Mouse (Mus musculus) lung, embryonic 15.5 days (tissue): ENCODE measurements around the gene Pam. TPM values are rescaled to one million over a fixed set of nuclear protein-coding genes. Genes with fewer than 3 reads are reported as not detected.
"Not testable (repeated sequence)": the region's sequence is repeated elsewhere in the genome, so short reads cannot be mapped to it uniquely, and the experiment has no call there.

ENCODE experiments used
- ATAC-seq: fragments of 200-750 bp; cut with Nextera tagmentation; 2 replicates; pipeline ENCODE4 v1.8.0; 2017; ENCODE audit warnings: moderate number of reproducible peaks, borderline replicate concordance; ENCODE audit not compliant: low FRiP score, low TSS enrichment; ENCODE audit errors: extremely low read depth
- H3K27ac ChIP-seq: fragments of 300-500 bp; sonication (generic); 2 replicates; pipeline ENCODE4 v1.5.1; 2015; ENCODE audit warnings: moderate library complexity, mild to moderate bottlenecking, inconsistent platforms
- H3K27me3 ChIP-seq: fragments of 300-500 bp; sonication (generic); 2 replicates; pipeline ENCODE4 v1.6.1; 2015; ENCODE audit warnings: inconsistent platforms
- H3K36me3 ChIP-seq: fragments of 300-500 bp; sonication (generic); 2 replicates; pipeline ENCODE4 v1.6.1; 2015; ENCODE audit warnings: inconsistent platforms
- H3K4me1 ChIP-seq: fragments of 300-500 bp; sonication (generic); 2 replicates; pipeline ENCODE4 v1.6.1; 2015; ENCODE audit warnings: inconsistent platforms
- H3K4me2 ChIP-seq: fragments of 300-500 bp; sonication (generic); 2 replicates; pipeline ENCODE4 v1.6.1; 2015; ENCODE audit warnings: inconsistent platforms, mild to moderate bottlenecking, moderate library complexity
- H3K4me3 ChIP-seq: fragments of 300-500 bp; sonication (generic); 2 replicates; pipeline ENCODE4 v1.5.1; 2015; ENCODE audit warnings: mild to moderate bottlenecking, inconsistent platforms
- H3K9ac ChIP-seq: fragments of 300-500 bp; sonication (generic); 2 replicates; pipeline ENCODE4 v1.6.1; 2015; ENCODE audit warnings: inconsistent platforms
- H3K9me3 ChIP-seq: fragments of 300-500 bp; sonication (generic); 2 replicates; pipeline ENCODE4 v1.6.1; 2016; ENCODE audit warnings: inconsistent platforms
- WGBS: fragments of 180-500 bp; shearing (Covaris S2); methylation state at CpG from one replicate; pipeline ENCODE4 v1.1.7; 2015; 5-methylcytosine and 5-hydroxymethylcytosine counted together
- polyA plus RNA-seq: library from polyadenylated mRNA; unstranded; fragments of >200 nt; fragmentation: Nextera tagmentation; extraction: Ambion mirVana; gene quantifications from 2 replicates; pipeline ENCODE4 v1.2.1, GENCODE M21; 2015

Gene Pam
- polyA plus RNA-seq, 1 experiment from 2014 or later: 52.7 TPM

DNA sequence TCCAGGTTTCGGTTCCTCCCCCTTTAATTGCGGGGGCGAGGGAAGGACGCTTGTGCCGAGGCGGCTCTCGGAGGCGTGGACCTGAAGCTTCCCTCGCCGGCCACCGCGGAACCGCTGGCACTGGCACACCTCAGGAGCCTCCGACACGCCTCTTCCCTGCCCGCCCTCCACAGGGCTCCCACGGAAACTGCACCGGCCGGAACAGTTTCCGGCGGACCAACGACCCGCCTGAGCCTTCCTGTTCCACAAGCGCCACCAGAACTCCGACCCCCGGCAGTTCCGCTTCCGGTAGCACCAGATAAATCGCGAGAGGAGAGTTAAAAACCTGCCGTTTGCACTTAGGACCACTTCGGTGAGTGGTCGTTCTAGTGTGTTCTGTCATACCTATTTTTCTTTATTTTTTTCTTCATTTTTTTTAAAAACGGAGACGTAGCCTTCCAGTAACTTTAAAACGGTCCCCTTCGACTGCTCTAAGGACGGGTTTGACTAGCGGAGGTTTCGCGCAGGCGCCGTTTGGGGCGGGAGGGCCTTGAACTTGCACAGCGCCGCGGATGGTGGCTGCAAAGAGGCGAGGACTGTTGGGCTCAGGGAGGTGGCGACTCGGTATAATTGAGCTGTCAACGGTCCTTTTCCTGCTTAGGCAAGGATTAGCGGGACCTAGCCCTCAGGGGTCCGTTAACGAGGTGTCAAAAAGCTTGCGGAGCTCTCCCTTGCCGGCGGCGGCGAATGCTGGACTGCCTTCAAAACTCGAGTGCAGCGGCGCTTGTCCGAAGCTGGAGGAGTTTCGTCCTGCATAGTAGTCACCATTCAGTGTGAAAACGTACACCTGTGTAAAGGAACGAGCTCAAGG, 325.3 kb downstream of the Pam start, which contains the start of the genes Gin1 and Ppip5k2:
Gene Gin1, plus strand, starts transcription at position 269 of the 850 bp plus-strand sequence.
Gene Ppip5k2, minus strand, starts transcription at position 508 of the 850 bp plus-strand sequence.
- H3K27ac ChIP-seq: peak within 1 kb of the TSS; percentile 87
- no peaks in the 10 kb centered on the region for H3K36me3 ChIP-seq
- WGBS: under 1% methylated on average over 66 of the region's 66 CpGs
- H3K27me3 ChIP-seq: no peaks in the 10 kb centered on the region
- peak within 1 kb of the TSS; percentile 82 for H3K9ac ChIP-seq
- peaks cover 15% of the 10 kb centered on the region for H3K4me1 ChIP-seq
- peak within 1 kb of the TSS; percentile 80 for H3K4me3 ChIP-seq
- H3K4me2 ChIP-seq: peak within 1 kb of the TSS; percentile 71
- no peaks in the 10 kb centered on the region for H3K9me3 ChIP-seq
- peak; percentile 99 for ATAC-seq

DNA sequence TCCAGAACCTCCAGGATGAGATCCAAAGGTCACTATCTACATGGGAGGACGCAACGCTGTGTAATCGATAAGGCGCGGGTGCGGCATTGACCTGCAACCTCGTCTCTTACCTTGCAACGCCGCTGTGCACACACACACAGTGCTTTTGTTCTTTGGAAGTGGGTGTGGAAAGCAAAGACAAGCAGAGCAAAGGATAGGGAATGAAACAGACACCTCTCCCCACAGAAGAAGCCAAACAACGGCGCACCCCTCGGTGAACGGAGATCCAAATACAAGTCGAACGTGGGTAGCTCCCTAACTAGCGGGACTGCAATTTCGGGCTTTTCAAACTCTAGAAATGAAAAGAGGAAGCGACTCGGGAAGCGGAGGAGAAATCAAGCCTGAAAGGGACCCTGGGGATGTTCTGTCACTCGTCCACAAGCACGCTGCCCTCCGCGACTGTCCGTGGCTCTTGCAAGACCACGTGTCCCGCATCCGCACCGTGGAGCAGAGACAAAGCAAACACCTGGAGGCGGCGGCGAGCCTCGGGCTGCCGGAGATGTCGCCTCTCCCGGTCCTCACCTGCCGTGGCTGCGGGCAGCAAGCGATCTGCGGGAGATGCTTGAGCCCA, 326.0 kb downstream of the Pam start:
- peak overlapping the region; percentile 79 for H3K9ac ChIP-seq
- peaks cover 15% of the 10 kb centered on the region for H3K4me1 ChIP-seq
- peak; percentile 39 for ATAC-seq
- no peaks in the 10 kb centered on the region for H3K36me3 ChIP-seq
- H3K9me3 ChIP-seq: no peaks in the 10 kb centered on the region
- WGBS: under 1% methylated on average over 40 of the region's 40 CpGs
- H3K4me2 ChIP-seq: peak overlapping the region; percentile 71
- H3K4me3 ChIP-seq: peak overlapping the region; percentile 80
- H3K27me3 ChIP-seq: no peaks in the 10 kb centered on the region
- peak overlapping the region; percentile 69 for H3K27ac ChIP-seq

DNA sequence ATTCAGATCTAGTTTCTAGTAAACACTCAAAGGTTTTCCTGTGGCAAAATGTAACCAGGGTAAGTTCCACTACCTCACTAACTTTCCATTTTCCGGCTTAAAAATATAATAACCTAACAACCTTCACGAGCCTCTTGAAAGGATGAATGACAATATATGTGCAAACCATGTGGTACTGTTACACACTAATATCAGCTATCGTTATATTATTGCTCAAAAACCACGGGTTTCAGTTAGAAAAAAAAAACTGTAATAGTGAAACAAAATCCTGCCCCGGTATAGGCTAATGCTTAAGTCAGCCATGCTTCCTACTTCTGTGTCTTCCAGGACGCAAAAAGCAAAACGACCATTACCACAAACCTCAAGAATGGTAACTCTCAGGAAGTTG, 326.5 kb downstream of the Pam start:
- H3K27me3 ChIP-seq: no peaks in the 10 kb centered on the region
- no peaks in the 10 kb centered on the region for H3K36me3 ChIP-seq
- H3K4me1 ChIP-seq: peaks cover 15% of the 10 kb centered on the region
- no peak for ATAC-seq
- H3K9ac ChIP-seq: peak overlapping the region; percentile 79
- no peaks in the 10 kb centered on the region for H3K9me3 ChIP-seq
- WGBS: 6% methylated on average over 7 of the region's 7 CpGs
- peak overlapping the region; percentile 80 for H3K4me3 ChIP-seq
- H3K4me2 ChIP-seq: peak overlapping the region; percentile 71
- no peak overlapping the region for H3K27ac ChIP-seq

DNA sequence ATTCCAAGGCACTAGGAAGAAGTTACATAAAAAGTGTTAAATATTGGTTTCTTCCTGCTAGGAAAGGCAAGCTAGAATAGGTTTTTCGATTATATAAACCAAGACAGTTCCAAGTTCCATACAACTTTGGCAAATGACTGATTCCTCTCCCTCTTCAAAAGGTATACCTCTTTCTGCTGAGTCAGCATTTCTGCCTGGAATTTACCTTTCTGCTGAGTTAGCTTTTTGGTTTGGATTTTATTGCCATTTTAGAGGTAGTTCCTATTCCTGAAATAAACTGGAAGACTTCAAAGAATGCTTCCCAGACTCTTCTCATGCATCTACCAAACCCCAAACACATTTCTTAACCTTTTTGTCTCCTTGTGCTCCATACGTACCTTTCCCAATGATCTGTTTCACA, 327.4 kb downstream of the Pam start:
- H3K4me3 ChIP-seq: no peak overlapping the region; the same call in 1 of the 2 replicates
- WGBS: 69% methylated on average over 2 of the region's 2 CpGs
- H3K9ac ChIP-seq: no peak overlapping the region
- H3K27ac ChIP-seq: no peak overlapping the region
- H3K9me3 ChIP-seq: no peaks in the 10 kb centered on the region
- peak overlapping the region; percentile 71 for H3K4me2 ChIP-seq
- no peaks in the 10 kb centered on the region for H3K36me3 ChIP-seq
- H3K4me1 ChIP-seq: peaks cover 15% of the 10 kb centered on the region
- ATAC-seq: no peak
- H3K27me3 ChIP-seq: no peaks in the 10 kb centered on the region

DNA sequence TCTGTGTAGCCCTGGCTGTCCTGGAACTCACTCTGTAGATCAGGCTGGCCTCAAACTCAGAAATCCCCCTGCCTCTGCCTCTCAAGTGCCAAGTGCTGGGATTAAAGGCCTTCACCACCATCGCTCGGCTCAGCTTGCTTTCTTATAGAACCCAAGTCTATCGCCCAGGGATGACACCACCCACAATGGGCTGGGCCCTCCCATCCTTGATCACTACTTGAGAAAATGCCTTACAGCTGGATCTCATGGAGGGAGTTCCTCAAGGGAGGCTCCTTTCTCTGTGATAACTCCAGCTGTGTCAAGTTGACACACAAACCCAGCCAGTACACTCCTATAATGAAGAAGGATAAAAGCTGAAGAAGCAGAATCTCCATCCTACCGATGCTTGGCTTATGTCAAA, 329.7 kb downstream of the Pam start:
- H3K27ac ChIP-seq, H3K36me3 ChIP-seq, H3K4me3 ChIP-seq, ATAC-seq, H3K9me3 ChIP-seq, H3K4me2 ChIP-seq, H3K9ac ChIP-seq, H3K27me3 ChIP-seq: not testable (repeated sequence)
- peaks cover 12% of the 10 kb centered on the region for H3K4me1 ChIP-seq
- 73% methylated on average over 4 of the region's 4 CpGs for WGBS

DNA sequence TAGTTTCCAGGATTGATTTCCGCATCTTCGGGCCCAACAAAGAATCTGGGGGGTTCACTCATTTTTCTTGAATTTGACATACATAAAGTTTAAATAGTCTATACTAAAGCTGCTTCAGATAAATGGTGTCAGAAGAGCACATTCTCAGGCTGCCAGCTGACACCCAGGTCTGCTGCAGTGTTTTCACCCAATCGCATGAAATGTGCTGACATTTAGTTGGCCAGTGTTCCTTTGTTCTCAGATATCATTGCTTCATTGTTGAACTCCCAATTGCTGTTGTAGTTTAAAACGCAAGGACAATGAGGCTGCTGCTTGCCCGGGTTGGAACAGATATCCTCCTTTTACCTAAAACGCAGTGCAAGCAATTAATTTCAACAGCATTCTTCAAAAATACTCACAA, 334.0 kb downstream of the Pam start:
- Histone ChIP-seq H3K27me3 (no peaks in the 10 kb centered on the region), H3K4me3 (no peak overlapping the region), H3K4me1 (no peaks in the 10 kb centered on the region), H3K27ac (no peak overlapping the region), H3K4me2 (no peak overlapping the region), H3K36me3 (no peaks in the 10 kb centered on the region), H3K9ac (no peak overlapping the region), H3K9me3 (no peaks in the 10 kb centered on the region)
- no peak for ATAC-seq
- WGBS: 80% methylated on average over 6 of the region's 6 CpGs

DNA sequence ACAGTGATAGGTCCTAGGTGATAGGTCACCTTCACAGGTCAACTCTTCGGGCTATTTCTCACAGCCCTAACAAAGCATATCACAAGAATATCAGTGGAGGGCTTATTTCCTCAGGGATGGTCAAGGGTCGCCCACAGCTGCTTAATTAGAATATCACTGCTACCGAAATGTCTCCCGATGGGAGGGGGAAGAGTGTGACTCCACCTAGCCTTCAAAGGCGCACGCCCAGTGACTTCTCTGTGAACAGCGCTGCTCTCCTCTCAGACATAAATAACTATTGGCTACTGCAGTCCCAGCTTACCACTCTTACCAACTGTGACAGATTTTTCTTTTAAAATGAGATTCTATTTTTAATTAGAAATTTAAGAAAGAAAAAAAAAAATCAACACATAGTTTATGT, 334.8 kb downstream of the Pam start:
- H3K9me3 ChIP-seq: no peaks in the 10 kb centered on the region
- no peak for ATAC-seq
- no peak overlapping the region for H3K27ac ChIP-seq
- 66% methylated on average over 7 of the region's 7 CpGs for WGBS
- H3K36me3 ChIP-seq: peaks cover 2% of the 10 kb centered on the region; the same call in 1 of the 2 replicates
- H3K4me2 ChIP-seq: no peak overlapping the region
- no peak overlapping the region for H3K9ac ChIP-seq
- H3K4me1 ChIP-seq: no peaks in the 10 kb centered on the region
- H3K4me3 ChIP-seq: no peak overlapping the region
- H3K27me3 ChIP-seq: no peaks in the 10 kb centered on the region

DNA sequence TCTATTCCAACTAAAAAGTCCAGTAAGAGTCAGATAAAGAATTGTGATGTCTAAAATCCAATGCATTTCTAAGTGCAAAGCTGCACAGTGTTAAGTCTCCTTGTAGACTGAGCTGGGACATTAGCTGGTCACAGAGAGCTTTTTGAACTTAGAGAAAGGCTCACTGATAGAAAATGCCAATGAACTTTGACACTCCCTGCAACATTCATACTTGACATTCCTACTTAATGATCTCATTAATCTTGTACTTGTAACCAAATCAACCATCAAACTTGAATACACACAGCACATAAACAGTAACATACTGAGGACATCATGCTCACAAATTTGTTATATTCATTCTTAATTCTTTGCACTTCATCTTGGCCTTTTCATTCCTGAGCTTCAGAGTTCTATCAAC, 335.6 kb downstream of the Pam start:
- H3K27ac ChIP-seq: no peak overlapping the region

DNA sequence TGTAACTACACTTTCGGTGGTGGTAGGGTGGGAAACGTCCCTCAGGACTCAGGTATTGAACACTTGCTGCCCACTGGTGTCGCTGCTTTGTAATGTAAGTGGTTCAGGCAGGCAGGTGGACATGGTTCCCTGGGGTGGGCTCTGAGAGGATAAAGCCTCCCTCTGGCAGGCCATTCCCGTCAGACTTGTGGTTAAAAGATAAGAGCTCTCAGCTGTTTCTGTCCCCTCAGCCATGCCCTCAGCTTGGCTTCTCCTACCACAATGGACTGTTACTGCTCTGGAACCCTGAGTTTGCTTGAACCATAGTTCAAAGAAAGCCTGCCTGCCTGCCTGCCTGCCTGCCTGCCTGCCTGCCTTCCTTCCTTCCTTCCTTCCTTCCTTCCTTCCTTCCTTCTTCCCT, 341.1 kb downstream of the Pam start:
- Histone ChIP-seq H3K27me3 (no peaks in the 10 kb centered on the region), H3K4me2 (no peak overlapping the region), H3K9me3 (no peaks in the 10 kb centered on the region), H3K36me3 (peaks cover 23% of the 10 kb centered on the region), H3K4me3 (no peak overlapping the region), H3K4me1 (no peaks in the 10 kb centered on the region), H3K9ac (no peak overlapping the region), H3K27ac (no peak overlapping the region)
- 70% methylated on average over 4 of the region's 4 CpGs for WGBS
- no peak for ATAC-seq

More for the DNA sequence above, 335.6 kb downstream of the Pam start:
- Histone ChIP-seq H3K4me1 (no peaks in the 10 kb centered on the region), H3K4me3 (no peak overlapping the region), H3K4me2 (no peak overlapping the region), H3K9ac (no peak overlapping the region), H3K9me3 (no peaks in the 10 kb centered on the region), H3K36me3 (peaks cover 9% of the 10 kb centered on the region; the same call in 1 of the 2 replicates), H3K27me3 (no peaks in the 10 kb centered on the region)
- no peak for ATAC-seq

DNA sequence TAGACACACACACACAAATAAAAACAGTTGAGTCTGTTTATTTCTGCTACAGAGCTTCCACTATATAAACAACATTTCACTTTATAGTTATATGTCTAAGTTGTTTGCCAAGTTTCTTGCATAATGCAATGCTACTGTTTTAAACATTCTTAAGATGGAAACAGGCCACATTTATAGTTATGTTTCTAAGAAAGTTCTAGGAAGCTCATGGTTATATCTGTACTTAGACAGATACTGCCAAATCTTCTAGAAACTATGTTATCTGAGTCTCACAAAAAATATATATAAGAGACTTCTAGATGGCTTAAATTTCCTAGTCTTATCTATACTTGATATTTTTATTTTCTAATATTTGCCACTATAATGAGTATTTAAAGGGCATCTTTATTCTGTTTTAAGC, 342.2 kb downstream of the Pam start:
- Histone ChIP-seq H3K27ac (no peak overlapping the region), H3K36me3 (peaks cover 25% of the 10 kb centered on the region), H3K9ac (no peak overlapping the region), H3K4me3 (no peak overlapping the region), H3K9me3 (no peaks in the 10 kb centered on the region), H3K4me2 (no peak overlapping the region), H3K27me3 (no peaks in the 10 kb centered on the region), H3K4me1 (no peaks in the 10 kb centered on the region)
- ATAC-seq: no peak

DNA sequence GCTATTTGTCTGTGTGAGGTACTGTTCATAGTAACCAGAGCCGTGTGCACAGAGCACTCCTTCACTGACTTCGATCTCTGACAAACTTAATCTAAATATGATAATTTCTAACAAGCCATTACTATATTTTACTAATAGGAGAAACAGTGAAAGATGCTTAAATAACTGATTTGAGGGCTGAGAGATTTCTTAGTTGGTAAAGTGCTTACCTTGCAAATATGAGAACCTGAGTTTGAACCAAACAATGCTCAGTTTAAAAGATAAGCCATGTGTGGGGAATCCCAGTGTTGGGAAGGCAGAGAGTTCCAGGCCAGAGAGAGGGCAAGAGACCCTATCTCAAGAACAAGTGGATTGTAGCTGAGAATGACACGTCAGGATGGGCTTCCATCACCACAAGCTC, 347.3 kb downstream of the Pam start:
- Histone ChIP-seq H3K9ac (no peak overlapping the region), H3K36me3 (peaks cover 29% of the 10 kb centered on the region), H3K4me2 (no peak overlapping the region), H3K27ac (no peak overlapping the region), H3K4me1 (no peaks in the 10 kb centered on the region), H3K4me3 (no peak overlapping the region), H3K9me3 (no peaks in the 10 kb centered on the region), H3K27me3 (no peaks in the 10 kb centered on the region)
- no peak for ATAC-seq
- 87% methylated on average over 3 of the region's 3 CpGs for WGBS

DNA sequence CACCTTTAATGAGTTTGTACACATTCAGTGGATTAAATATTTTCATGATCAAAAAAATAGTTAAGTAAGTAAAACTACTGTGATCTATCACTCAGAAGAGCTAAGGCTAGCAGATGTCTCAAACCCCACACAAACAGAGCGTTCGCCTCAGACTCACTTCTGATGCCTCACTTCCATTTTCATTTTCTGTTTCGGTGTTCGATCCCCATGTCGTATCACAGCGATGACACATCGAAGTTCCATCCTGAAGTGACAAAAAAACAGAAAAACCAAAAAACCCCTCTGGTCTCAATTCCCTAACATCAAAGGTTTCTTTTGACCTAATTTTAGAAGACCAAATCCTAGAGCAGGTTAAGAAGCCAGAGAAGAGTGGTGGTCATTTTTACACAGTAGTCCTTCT, 349.2 kb downstream of the Pam start:
- no peak overlapping the region for H3K4me3 ChIP-seq
- H3K9me3 ChIP-seq: no peaks in the 10 kb centered on the region
- H3K27me3 ChIP-seq: no peaks in the 10 kb centered on the region
- ATAC-seq: no peak
- H3K4me2 ChIP-seq: no peak overlapping the region
- H3K36me3 ChIP-seq: peaks cover 30% of the 10 kb centered on the region
- no peak overlapping the region for H3K9ac ChIP-seq
- no peaks in the 10 kb centered on the region for H3K4me1 ChIP-seq
- 94% methylated on average over 7 of the region's 7 CpGs for WGBS
- no peak overlapping the region for H3K27ac ChIP-seq
